Mouse (Mus musculus): Measurements from ENCODE around the gene Fam57b.

- TF ChIP-seq CTCF (conservative IDR thresholded peaks at IDR 0.05; ENCODE audit: low read length) (no peak), NANOG (IDR thresholded peaks at IDR 0.05; ENCODE audit: borderline replicate concordance, low read length) (no peak)
Measured at GRCm38 (mm10) chr7:126823940-126824339, 26.5 kb downstream of the Fam57b start.

Measured in E14TG2a.4 (cell line).